Mouse (Mus musculus) forebrain, embryonic 15.5 days (tissue): ENCODE data around the gene Nsf. TPM values are rescaled to one million over a fixed set of nuclear protein-coding genes. Genes with fewer than 3 reads are reported as not detected.

Experiments used
- ATAC-seq: fragments of 200-750 bp; cut with Nextera tagmentation; replicated peaks from 2 replicates; pipeline ENCODE4 v1.8.0; 2017; ENCODE audit warnings: mild to moderate bottlenecking, moderate TSS enrichment, moderate library complexity
- H3K27ac ChIP-seq: fragments of 300-500 bp; sonication (generic); replicated peaks from 2 replicates; pipeline ENCODE4 v1.5.1; 2015; ENCODE audit warnings: mild to moderate bottlenecking, inconsistent platforms
- H3K27me3 ChIP-seq: fragments of 300-500 bp; sonication (generic); 2 replicates; pipeline ENCODE4 v1.6.1; 2015; ENCODE audit warnings: inconsistent platforms
- H3K36me3 ChIP-seq: fragments of 300-500 bp; sonication (generic); 2 replicates; pipeline ENCODE4 v1.6.1; 2015; ENCODE audit warnings: mild to moderate bottlenecking, inconsistent platforms
- H3K4me1 ChIP-seq: fragments of 300-500 bp; sonication (generic); 2 replicates; pipeline ENCODE4 v1.6.1; 2015; ENCODE audit warnings: inconsistent platforms
- H3K4me2 ChIP-seq: fragments of 300-500 bp; sonication (generic); replicated peaks from 2 replicates; pipeline ENCODE4 v1.6.1; 2015; ENCODE audit warnings: mild to moderate bottlenecking, inconsistent platforms
- H3K4me3 ChIP-seq: fragments of 300-500 bp; sonication (generic); 2 replicates; pipeline ENCODE4 v1.5.1; 2015; ENCODE audit warnings: mild to moderate bottlenecking, inconsistent platforms
- H3K9ac ChIP-seq: fragments of 300-500 bp; sonication (generic); replicated peaks from 2 replicates; pipeline ENCODE4 v1.6.1; 2015; ENCODE audit warnings: mild to moderate bottlenecking, inconsistent platforms
- H3K9me3 ChIP-seq: fragments of 300-500 bp; sonication (generic); 2 replicates; pipeline ENCODE4 v1.6.1; 2016; ENCODE audit warnings: inconsistent platforms
- WGBS: fragments of 180-500 bp; shearing (Covaris S2); methylation state at CpG from one replicate; pipeline ENCODE4 v1.1.7; 2015; ENCODE audit warnings: mixed read lengths; 5-methylcytosine and 5-hydroxymethylcytosine counted together
- polyA plus RNA-seq: library from polyadenylated mRNA; unstranded; fragments of >200 nt; fragmentation: Nextera tagmentation; extraction: Ambion mirVana; gene quantifications from 2 replicates; pipeline ENCODE4 v1.2.1, GENCODE M21; 2015

Gene Nsf
- polyA plus RNA-seq, 1 experiment from 2014 or later = 94.5 TPM

- Histone ChIP-seq H3K4me2 (no peak overlapping the region), H3K27me3 (no peaks in the 10 kb centered on the region), H3K27ac (no peak overlapping the region), H3K4me3 (no peak overlapping the region), H3K4me1 (peaks cover 26% of the 10 kb centered on the region), H3K9me3 (no peaks in the 10 kb centered on the region), H3K36me3 (peaks cover 47% of the 10 kb centered on the region), H3K9ac (no peak overlapping the region)
- ATAC-seq = no peak
- WGBS = 78% methylated on average over 3 of the region's 3 CpGs
Measured at GRCm38 (mm10) chr11:103970876-103971275, 17.0 kb upstream of the Nsf start.

- Histone ChIP-seq H3K36me3 (peaks cover 31% of the 10 kb centered on the region), H3K4me3 (no peak overlapping the region), H3K4me1 (peaks cover 26% of the 10 kb centered on the region), H3K9ac (no peak overlapping the region), H3K9me3 (no peaks in the 10 kb centered on the region), H3K4me2 (no peak overlapping the region), H3K27me3 (no peaks in the 10 kb centered on the region), H3K27ac (no peak overlapping the region)
- WGBS = 95% methylated on average over 5 of the region's 5 CpGs
- ATAC-seq = no peak
Measured at GRCm38 (mm10) chr11:103969278-103969677, 15.4 kb upstream of the Nsf start.

- H3K4me3 ChIP-seq = peak overlapping the region; percentile 89
- peak overlapping the region; percentile 95 for H3K27ac ChIP-seq
- H3K9ac ChIP-seq = peak overlapping the region; percentile 86
- H3K36me3 ChIP-seq = peaks cover 17% of the 10 kb centered on the region
- H3K4me1 ChIP-seq = peaks cover 26% of the 10 kb centered on the region
- H3K27me3 ChIP-seq = no peaks in the 10 kb centered on the region
- under 1% methylated on average over 20 of the region's 20 CpGs for WGBS
- peak overlapping the region; percentile 62 for H3K4me2 ChIP-seq
- no peaks in the 10 kb centered on the region for H3K9me3 ChIP-seq
- ATAC-seq = no peak
Measured at GRCm38 (mm10) chr11:103967106-103967735, 13.4 kb upstream of the Nsf start.

DNA sequence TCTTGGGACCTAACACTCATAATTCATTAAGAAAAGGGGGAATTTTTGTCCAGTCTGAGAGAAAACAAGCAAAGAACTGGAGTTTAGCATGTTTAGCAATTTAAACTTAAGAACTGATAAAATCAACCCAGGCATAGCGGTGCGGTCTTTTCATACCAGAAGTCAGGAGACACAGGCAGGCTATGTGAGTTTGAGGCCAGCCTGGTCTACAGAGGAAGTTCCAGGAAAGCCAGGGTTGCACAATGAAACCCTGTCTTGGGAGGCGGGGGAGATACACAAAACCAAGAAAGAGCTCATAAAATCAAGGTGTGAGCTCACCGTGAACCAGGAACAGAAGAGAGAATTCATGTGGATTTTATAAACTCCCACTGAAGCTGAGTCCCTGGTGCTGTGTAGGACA is 3.0 kb upstream of the Nsf start:
- no peak for ATAC-seq
- 88% methylated on average over 4 of the region's 4 CpGs for WGBS
- H3K9ac ChIP-seq = no peak overlapping the region
- peaks cover 23% of the 10 kb centered on the region for H3K4me1 ChIP-seq
- H3K4me2 ChIP-seq = no peak overlapping the region
- no peak overlapping the region for H3K4me3 ChIP-seq
- no peaks in the 10 kb centered on the region for H3K36me3 ChIP-seq
- H3K27ac ChIP-seq = no peak overlapping the region
- H3K9me3 ChIP-seq = no peaks in the 10 kb centered on the region
- H3K27me3 ChIP-seq = no peaks in the 10 kb centered on the region

- Histone ChIP-seq H3K4me2 (peak overlapping the region; percentile 51), H3K4me1 (peaks cover 22% of the 10 kb centered on the region), H3K9ac (peak overlapping the region; percentile 83), H3K36me3 (no peaks in the 10 kb centered on the region; the same call in 1 of the 2 replicates), H3K9me3 (no peaks in the 10 kb centered on the region), H3K27me3 (no peaks in the 10 kb centered on the region), H3K27ac (peak overlapping the region; percentile 65), H3K4me3 (peak overlapping the region; percentile 75)
- WGBS = 1% methylated on average over 32 of the region's 32 CpGs
- peak; percentile 85 for ATAC-seq
Measured at GRCm38 (mm10) chr11:103953032-103953895, 592 bp downstream of the Nsf start.

- Histone ChIP-seq H3K4me2 (peak overlapping the region; percentile 51), H3K9me3 (no peaks in the 10 kb centered on the region), H3K4me1 (peaks cover 22% of the 10 kb centered on the region), H3K27me3 (no peaks in the 10 kb centered on the region), H3K9ac (peak overlapping the region; percentile 83), H3K27ac (no peak overlapping the region), H3K36me3 (no peaks in the 10 kb centered on the region; the same call in 1 of the 2 replicates), H3K4me3 (peak overlapping the region; percentile 75)
- WGBS = 58% methylated on average over 5 of the region's 5 CpGs
- no peak for ATAC-seq
Measured at GRCm38 (mm10) chr11:103952635-103953031, 1.2 kb downstream of the Nsf start.

DNA sequence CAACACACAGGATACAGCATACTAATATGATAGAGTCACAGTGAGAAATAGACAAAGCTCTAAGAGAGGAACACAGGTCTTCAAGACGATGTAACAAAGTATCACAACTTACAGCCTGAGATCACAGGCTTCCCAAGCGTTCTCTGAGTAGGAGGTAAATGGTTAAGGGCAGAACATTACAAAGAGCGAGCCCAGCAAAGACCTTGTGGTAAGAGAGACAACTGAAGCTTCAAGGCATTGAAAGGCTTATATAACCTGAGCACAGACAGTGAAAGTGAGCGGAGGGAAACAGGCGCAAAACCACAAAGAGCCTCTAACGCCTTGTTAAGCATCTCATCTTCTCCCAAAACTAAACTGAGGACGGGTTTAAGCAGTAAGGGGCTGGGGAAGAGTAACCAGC is 2.8 kb downstream of the Nsf start:
- no peak for ATAC-seq
- WGBS = 79% methylated on average over 7 of the region's 7 CpGs
- no peak overlapping the region for H3K4me3 ChIP-seq
- H3K9me3 ChIP-seq = no peaks in the 10 kb centered on the region
- no peaks in the 10 kb centered on the region; the same call in 1 of the 2 replicates for H3K36me3 ChIP-seq
- peaks cover 22% of the 10 kb centered on the region for H3K4me1 ChIP-seq
- no peak overlapping the region for H3K4me2 ChIP-seq
- H3K9ac ChIP-seq = no peak overlapping the region
- H3K27ac ChIP-seq = no peak overlapping the region
- no peaks in the 10 kb centered on the region for H3K27me3 ChIP-seq

GRCm38 (mm10) chr11:103948952-103949351 is 4.9 kb downstream of the Nsf start:
- 93% methylated on average over 7 of the region's 7 CpGs for WGBS
- Histone ChIP-seq H3K9ac (no peak overlapping the region), H3K27ac (no peak overlapping the region), H3K4me1 (peaks cover 22% of the 10 kb centered on the region), H3K9me3 (no peaks in the 10 kb centered on the region), H3K27me3 (no peaks in the 10 kb centered on the region), H3K4me2 (no peak overlapping the region), H3K36me3 (no peaks in the 10 kb centered on the region; the same call in 1 of the 2 replicates), H3K4me3 (no peak overlapping the region)
- ATAC-seq = no peak

DNA sequence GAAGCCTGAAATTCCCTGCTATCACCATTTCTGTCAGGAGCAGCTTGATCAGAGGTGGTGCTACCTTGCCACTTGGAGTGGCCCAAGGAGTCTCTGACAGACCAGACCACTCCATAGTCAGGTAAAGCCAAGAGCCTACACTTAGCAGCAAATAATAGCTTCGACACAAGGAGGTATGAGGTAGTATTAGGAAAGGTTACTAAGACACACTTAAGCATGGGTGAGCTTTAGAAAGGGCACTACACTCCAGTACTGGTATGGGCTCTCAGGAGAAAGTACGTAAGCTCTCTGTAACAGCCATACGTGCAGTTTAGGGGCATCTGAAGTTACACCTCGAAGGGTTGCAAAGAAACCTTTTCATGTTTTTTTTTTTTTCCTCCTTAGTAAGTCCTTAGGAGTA is 11.1 kb downstream of the Nsf start:
- no peak for ATAC-seq
- WGBS = 94% methylated on average over 4 of the region's 4 CpGs

GRCm38 (mm10) chr11:103941351-103941750 is 12.5 kb downstream of the Nsf start:
- H3K27me3 ChIP-seq = no peaks in the 10 kb centered on the region
- no peaks in the 10 kb centered on the region for H3K9me3 ChIP-seq
- H3K9ac ChIP-seq = no peak overlapping the region
- peaks cover 11% of the 10 kb centered on the region; the same call in 1 of the 2 replicates for H3K4me1 ChIP-seq
- WGBS = 74% methylated on average over 5 of the region's 5 CpGs
- H3K36me3 ChIP-seq = no peaks in the 10 kb centered on the region
- H3K27ac ChIP-seq = no peak overlapping the region
- ATAC-seq = no peak
- no peak overlapping the region for H3K4me3 ChIP-seq
- H3K4me2 ChIP-seq = no peak overlapping the region

More for the DNA sequence above, 11.1 kb downstream of the Nsf start:
- Histone ChIP-seq H3K27me3 (no peaks in the 10 kb centered on the region), H3K9ac (no peak overlapping the region), H3K4me1 (0 out of 2 replicates have a peak, but pooled peaks cover 5% of the 10 kb centered on the region), H3K4me2 (no peak overlapping the region), H3K4me3 (no peak overlapping the region), H3K9me3 (no peaks in the 10 kb centered on the region), H3K27ac (no peak overlapping the region), H3K36me3 (no peaks in the 10 kb centered on the region)

GRCm38 (mm10) chr11:103940887-103941286 is 13.0 kb downstream of the Nsf start:
- Histone ChIP-seq H3K4me3 (no peak overlapping the region), H3K4me1 (peaks cover 16% of the 10 kb centered on the region), H3K4me2 (no peak overlapping the region), H3K9ac (no peak overlapping the region), H3K27ac (no peak overlapping the region), H3K9me3 (no peaks in the 10 kb centered on the region), H3K27me3 (no peaks in the 10 kb centered on the region), H3K36me3 (no peaks in the 10 kb centered on the region)
- ATAC-seq = no peak
- 60% methylated on average over 6 of the region's 6 CpGs for WGBS

DNA sequence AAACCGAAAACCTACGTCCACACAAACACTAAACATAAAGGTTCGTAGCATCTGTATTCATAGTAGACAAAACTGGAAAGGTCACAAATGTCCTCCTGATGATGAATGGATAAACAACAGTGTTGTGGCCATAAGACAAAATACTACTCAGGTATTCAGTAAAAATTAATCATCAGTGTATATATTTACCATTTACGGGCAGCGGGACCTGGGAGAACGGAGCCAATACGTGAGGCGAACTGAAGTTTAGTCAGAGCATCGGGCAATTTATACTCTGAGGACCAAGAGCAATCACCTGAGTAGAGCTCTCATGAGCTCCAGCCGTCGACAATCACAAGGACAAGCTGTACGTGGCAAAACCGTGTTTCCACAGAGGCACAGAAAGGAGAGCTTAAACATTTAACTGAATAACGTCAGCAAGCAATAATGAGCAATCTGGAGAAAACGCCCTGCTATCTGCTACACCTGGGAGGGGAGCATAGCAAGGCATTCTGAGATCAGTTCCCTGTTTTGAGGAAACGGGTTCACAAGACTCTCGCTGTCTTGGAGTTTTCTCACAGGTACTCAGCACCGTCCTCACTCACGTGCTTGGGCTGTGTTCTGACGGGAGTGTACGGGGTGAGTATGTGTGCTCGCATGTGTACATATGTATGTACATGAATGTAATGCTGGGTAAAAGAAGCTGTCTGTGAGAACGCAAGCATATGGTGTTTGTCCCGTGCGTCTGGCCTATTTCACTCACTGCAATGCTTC is 15.7 kb downstream of the Nsf start:
- no peak overlapping the region for H3K4me2 ChIP-seq
- WGBS = 84% methylated on average over 25 of the region's 25 CpGs
- H3K36me3 ChIP-seq = no peaks in the 10 kb centered on the region
- H3K4me1 ChIP-seq = peaks cover 19% of the 10 kb centered on the region
- no peaks in the 10 kb centered on the region for H3K9me3 ChIP-seq
- no peak overlapping the region for H3K27ac ChIP-seq
- H3K4me3 ChIP-seq = no peak overlapping the region
- H3K27me3 ChIP-seq = no peaks in the 10 kb centered on the region
- ATAC-seq = no peak
- no peak overlapping the region for H3K9ac ChIP-seq
